Mouse (Mus musculus): ENCODE measurements around the gene Pde1b. TPM values are rescaled to one million over a fixed set of nuclear protein-coding genes. Genes with fewer than 3 reads are reported as not detected.

Gene Pde1b
- 1 to 10 TPM in 1 of 2 experiments, under 1 TPM in 1; 0.94 to 1.2 TPM for total RNA-seq (2021)
- long read RNA-seq, experiment 1: 0 reads
- long read RNA-seq, experiment 2: 0 reads

DNA sequence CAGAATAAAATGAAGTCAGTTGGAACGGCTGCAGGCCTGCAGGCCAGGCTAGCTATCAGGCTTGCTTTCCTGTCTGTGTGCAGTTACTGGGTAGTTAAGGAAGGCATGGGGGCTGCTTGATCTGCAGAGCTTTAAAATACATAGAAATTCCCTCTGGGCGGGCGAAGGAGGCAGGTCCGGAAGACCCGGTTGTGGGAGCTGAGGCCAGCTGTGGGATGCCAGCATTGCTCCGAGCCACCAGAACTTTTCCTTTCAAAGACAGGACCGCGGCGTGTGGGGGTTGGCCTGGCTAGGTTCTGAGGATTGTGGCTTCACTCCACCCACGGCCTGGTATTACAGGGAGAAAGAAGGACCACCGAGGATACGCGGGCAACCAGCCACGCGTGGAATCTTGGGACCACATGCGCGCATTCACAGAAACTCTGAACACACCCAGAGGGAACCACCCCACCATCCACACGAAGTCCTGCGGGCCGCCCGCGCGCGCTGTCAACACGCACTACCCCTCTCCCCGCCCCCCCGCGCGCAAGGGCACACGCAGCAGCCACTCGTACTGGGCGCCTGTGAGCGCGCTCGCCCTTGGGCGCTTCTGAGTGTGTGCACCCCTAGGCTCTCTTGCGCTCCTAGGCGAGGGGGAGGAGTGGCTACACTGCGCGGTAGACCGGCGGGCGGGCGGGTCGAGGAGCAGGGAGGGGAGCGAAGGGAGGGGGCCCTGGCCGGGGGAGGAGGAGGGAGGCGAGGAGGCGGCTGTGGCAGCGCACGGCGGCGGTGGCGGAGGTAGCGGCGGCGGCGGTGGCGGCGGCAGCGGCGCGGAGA lies at the start of gene Pde1b:
TSS of gene Pde1b (plus strand) at position 600 of the 816 bp plus-strand sequence.
- intact Hi-C loops (cut with DNase I; ENCODE audit: low total_unique reads): no loop called here
- DNase-seq: peak; percentile 64

DNA sequence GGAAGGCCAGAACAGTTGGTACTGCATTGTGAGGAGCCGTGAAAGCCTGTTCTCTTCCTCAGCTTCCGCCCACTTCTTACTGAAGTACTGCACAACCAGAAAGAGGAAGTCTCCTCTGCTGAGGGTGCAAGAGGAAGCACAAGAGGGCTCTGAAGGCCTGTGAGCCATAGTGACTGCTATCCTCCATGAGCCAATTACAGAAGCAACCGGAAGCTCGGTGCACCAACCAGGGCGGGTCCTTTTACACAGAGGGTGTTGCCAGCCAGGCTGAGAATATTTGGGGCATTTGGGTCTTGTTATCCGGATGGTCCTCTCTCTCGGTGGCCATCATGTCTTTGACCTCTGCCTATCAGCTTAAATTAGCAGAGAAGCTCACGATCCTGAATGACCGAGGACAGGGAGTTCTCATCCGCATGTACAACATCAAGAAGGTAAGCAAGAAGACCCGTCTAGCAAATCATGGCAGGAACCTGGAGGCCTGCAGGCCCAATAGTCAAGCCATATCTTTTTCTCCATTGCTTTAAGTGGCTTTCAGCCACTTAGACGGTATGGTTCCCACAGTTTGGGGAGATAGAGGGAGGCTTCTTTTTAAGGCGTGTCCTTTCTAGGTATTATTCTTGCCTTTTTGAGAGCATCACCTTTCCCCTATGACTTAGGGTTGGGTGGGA lies 49.1 kb upstream of the Pde1b start, which contains the start of gene Nckap1l:
TSS of gene Nckap1l (plus strand) at position 244 of the 668 bp plus-strand sequence.
- intact Hi-C loops (cut with DNase I; ENCODE audit: low total_unique reads): no loop called here
- peak; percentile 19 for DNase-seq

DNA sequence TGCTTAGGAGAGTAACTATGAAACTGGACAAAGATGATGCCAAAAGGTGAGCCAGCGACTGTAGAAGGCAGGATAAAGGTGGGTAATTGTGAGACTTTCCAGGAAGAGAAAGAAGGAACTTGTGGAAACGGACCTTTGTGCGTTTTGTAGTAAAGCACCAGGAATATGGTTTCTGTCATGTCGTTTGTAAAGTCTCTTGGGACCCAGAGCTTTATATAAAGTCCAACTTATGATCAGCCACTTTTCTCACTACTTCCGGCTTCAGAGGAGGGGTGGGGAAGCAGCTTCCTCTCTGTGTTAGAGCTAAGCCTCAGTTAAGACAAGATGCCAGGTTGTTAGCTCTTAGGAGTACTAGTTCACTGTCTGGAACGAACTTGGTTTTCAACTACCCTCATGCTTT lies 48.4 kb upstream of the Pde1b start:
- DNase-seq: no peak
- intact Hi-C loops (cut with DNase I; ENCODE audit: low total_unique reads): no loop called here

DNA sequence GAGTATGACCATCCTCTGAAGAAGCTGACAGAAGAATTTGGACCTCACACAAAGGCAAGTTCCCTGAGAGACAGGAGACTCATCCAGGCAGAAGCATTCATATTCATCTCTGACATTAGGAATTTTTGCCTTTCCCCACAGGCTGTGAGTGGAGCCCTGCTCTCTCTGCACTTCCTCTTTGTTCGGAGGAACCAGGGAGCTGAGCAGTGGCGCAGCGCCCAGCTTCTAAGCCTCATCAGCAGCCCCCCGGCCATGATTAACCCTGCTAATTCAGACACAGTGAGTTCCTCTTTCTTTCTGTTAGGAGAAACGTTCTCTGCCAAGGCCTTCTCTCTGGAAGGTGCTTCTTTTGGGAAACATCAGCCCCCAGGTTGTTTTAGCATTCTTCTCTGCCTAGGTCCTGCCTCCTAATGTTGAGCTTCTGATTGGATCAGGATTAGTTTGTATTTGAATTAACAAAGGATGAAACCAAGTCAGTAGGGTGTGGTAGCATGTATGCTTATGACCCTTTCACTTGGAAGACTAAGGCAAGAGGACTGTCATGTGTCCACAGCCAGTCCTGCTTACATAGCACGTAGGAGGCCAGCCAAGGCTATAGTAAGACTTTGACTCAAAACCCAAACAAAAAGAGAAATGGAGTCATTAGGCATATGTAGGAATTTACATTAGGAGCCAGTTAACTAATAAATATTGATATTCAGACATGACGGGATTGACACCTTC lies 40.1 kb upstream of the Pde1b start:
- peak; percentile 17 for DNase-seq
- intact Hi-C loops (cut with DNase I; ENCODE audit: low total_unique reads): no loop called here

DNA sequence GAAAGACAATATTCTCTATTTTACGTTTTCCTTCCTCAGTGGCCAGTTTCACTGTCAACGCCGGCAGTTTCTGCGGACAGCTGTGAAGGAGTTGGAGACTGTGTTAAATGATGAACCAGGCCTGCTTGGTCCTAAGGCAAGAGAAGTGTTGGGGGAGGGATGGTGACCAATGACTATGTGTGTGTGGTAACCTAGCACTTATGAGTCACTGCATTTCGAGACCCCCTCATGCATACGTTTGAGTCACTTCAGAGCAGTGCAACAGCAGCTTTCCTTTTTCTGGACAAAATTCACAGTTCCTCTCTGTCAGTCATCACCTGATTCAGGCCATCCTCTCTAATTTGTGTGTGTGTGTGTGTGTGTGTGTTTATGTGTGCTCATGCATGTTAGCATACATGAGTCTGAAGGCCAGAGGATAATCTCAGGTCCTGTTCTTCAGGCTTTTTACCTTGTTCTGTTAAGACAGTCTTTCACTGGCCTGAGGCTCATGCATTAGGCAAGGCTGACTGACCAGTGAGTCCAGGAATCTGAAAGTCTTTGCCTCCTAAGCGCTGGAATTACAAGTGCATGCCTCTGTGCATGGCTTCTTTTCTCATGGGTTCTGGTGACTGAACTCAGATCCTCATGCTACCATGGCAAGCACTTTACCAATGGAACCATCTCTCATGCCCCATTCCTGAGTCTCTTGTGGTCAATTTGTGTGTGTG lies 31.2 kb upstream of the Pde1b start:
- intact Hi-C loops (cut with DNase I; ENCODE audit: low total_unique reads): no loop called here
- no peak for DNase-seq

DNA sequence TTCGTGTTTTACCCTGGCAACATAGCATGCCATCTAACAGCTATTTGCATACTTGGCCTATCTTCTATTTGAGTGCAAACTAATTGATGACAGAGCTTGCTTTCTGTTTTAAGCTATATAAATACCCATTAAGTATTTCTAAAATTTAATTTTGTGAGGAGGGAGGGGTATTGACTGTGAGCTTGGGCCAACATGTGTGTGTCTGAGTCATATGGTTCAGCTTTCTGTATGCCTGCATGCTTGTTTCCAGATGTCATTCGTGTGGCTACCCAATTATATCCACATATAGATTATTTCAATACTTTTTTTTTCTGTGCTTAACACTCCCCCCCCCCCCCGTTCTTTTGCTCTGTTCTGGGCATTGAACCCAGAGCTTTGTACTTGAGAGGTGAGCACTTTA lies 30.6 kb upstream of the Pde1b start:
- intact Hi-C loops (cut with DNase I; ENCODE audit: low total_unique reads): no loop called here
- DNase-seq: no peak

DNA sequence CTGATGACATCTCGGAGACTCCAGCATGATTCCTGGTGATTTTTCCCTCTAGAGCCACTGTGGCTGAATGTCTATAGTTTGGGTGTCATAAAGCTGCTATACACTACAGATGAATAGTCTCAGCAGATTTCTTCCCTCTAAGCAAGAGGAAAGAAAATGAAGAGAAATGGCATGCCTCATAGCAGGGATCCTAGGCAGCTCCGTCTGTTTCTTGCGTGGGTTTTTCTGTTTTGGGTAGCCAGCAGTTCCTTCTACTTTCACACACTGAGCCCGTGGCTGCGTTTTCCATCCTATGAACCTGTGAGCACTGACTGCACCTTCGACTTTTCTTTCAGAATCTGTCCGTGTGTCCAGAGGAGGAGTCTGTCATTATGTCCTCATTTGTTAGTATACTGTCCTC lies 29.7 kb upstream of the Pde1b start:
- no peak for DNase-seq
- intact Hi-C loops (cut with DNase I; ENCODE audit: low total_unique reads): no loop called here

DNA sequence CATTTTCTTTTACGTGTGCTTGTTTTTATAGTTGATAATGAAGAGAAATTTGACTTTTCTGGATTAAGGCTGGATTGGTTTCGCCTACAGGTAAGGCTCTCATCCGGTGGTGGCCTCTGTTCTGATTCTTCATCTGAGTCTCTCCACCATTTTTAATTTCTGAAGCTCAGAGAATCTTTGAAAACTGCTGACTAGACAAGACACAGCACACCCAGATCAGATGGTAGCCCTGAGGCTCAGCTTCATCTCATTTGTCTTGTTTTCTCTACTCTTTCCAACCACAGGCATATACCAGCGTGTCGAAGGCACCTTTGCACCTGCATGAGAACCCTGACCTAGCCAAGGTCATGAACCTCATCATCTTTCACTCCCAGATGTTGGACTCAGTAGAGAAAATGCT lies 29.1 kb upstream of the Pde1b start:
- intact Hi-C loops (cut with DNase I; ENCODE audit: low total_unique reads): no loop called here
- no peak for DNase-seq

DNA sequence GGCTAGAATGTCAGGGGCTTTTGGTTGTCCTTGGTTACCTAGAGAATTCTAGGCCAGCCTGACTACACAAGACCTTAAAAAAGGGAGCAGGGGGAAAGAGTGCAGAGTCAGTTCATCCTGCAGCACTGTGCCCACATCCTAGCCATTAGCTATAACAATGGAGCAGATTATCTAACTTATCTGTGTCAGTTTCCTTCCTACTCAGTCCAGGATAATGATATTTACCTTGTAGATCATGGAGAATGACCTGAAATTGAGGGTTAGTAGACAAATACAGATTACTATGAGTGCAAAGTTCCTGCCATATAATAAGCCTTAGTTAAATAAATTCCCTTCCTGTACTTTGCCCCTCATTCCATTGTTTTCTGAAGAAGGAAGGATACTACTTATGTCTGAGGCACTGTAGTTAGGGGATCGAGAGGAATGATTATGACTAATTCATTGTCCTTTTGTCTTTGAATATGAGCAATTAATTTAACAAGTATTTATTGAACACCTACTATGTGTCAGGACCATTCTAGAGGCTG lies 23.7 kb upstream of the Pde1b start:
- DNase-seq: no peak
- intact Hi-C loops (cut with DNase I; ENCODE audit: low total_unique reads): no loop called here

DNA sequence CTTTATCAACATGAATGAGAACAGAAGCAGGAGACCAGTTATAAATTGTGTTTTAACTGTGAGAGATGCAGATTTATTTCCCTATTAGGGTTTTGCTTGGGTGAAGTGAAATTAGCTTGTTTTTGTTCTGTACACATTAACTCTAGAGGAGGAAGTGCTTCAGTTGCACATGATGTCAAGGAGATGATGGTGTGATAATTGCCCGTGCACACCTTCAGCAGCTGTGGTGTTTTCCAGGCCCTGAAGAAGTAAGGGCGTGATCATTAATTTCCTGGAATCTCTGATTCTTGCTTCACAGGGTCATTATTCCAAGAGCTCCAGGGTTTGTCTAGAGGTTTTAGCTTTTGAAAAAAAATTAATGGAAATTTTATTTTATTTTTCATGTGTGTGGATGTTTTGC lies 22.7 kb upstream of the Pde1b start:
- intact Hi-C loops (cut with DNase I; ENCODE audit: low total_unique reads): no loop called here
- DNase-seq: no peak

DNA sequence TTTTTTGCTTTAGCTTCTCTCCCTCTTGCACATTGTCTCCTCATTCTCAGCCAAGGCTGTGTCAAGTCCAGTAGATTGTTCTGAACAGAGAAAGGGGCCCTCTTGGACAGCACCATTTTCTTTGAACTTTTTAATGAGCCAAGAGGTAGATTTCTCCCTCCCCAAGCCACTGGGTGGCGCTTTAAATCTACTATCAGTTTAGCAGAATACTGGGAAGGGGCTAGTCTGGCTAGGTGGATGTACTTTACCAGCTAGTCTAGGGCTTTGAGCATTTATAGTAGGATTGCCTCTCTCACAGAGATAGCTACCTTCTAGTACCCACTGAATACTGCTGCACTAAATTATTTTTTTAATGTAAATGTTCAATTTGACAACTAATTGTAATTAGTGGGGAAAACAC lies 20.3 kb upstream of the Pde1b start:
- DNase-seq: no peak
- intact Hi-C loops (cut with DNase I; ENCODE audit: low total_unique reads): no loop called here

DNA sequence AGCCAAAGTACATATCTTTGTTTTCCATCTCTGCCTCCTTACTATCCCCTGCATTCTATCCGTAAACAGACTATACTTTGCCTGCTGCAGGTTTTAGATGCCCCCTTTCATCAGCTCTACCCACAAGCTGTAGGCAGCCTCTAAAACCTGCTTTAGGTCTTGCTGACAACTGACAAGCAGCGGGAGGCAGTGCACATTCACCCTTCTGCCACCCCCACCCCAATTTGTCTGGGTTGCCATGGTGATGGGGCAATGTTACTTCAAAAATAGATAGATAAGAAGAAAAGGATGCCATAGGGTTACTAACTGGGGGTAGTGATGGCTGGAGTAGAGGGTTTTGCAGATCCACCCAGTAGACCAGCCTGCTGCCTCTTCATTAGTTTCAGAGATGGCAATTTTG lies 18.3 kb upstream of the Pde1b start:
- intact Hi-C loops (cut with DNase I; ENCODE audit: low total_unique reads): no loop called here
- no peak for DNase-seq

DNA sequence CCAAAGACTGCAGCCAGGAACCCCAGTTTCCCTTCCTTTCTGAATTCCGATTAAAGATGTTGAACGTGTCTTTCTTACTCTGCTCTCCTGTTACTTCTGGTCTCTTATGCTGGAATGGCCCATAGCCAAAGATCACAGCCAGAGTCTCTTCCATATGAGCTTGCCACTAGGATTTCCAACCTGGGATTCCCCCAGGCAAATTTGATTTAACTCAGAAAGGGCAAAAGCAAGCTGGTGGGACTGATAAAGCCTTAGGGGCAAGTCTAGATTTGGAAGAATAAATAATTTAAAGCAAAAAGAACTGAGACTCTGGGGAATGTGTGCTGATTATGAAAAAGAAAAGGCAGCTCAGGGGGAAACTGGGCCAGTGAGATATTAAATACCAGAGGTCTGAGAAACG lies 17.7 kb upstream of the Pde1b start:
- intact Hi-C loops (cut with DNase I; ENCODE audit: low total_unique reads): no loop called here

DNA sequence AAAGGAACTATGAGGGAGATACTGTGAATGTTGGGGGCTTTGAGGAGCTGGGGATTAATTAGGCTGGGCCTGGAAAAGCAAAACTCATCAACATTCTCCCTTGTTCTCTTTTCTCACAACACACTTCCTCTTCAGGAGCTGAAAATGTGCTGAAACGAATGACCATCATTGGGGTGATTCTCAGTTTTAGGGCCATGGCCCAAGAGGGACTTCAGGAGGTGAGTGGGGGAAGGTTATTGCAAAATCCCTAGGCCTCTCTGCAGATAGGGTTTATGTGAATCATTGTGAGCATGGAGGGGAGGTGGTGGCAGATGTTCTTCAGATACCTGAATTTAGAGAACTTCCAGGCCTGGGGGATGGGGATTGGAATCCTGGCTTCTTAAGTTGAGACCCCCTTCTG lies 16.2 kb upstream of the Pde1b start:
- intact Hi-C loops (cut with DNase I; ENCODE audit: low total_unique reads): no loop called here
- no peak for DNase-seq

More for the DNA sequence above, 17.7 kb upstream of the Pde1b start:
- DNase-seq: no peak

DNA sequence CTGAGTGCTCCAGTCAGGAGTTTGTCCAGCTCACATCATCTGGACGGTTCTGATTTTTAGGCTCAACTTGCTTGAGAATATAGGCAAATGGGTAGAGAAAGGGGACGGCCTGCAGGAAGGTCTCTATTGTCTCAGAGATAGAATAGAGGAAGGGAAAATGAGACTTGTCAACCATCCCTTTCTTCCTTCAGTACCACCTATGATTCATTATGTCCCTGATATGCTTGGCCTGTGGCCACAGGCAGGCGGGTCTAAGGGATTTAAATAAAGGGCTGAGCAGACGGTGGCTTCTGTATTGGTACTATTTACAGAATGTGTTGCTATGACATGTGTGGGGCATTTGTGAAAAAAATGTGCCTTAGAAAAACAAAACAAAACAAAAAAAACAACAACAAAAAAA lies 14.5 kb upstream of the Pde1b start:
- DNase-seq: no peak
- intact Hi-C loops (cut with DNase I; ENCODE audit: low total_unique reads): no loop called here

DNA sequence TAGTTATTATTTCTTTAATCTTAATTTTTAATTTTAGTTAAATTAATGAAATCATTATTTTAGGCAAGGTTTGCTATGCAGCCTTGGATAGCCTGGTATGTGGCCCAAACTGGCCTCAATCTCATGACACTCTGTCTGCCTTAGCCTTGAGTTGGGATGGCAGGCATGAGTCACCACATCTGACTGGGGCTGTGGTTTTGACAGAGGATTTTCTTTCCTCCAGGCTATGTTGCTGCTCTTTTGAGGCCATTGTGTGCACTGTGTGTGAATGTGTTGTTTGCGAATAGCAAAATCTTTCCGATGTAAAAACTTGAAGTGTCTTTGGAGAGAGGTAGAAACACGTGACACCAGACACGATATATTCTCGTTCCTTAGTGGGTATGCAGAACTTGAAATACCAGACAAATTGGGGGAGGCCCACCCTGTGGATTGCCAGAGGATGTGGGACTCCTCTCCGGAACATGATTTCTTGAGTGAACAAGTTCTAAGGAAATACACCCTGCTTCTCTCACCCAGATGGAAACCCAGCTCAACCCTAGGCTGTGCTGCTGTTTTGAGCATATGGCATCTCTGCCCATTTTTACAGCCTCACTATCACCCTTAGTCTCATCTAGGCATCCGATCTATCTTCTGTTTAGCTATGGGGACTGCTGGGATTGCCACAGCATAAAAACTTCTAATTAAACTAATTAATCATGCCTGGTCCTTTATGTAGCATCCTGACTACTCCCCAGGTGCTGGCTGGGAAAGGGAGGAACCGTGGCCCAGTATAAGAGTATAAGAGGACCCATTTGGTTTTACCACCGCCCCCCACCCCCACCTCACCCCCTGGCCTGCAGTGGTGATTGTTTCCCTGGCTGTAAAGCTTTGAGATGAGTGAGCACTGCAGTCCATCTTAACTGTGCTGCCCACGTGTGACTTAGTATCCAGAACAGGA lies 6.4 kb upstream of the Pde1b start:
- DNase-seq: no peak
- intact Hi-C loops (cut with DNase I; ENCODE audit: low total_unique reads): no loop called here

DNA sequence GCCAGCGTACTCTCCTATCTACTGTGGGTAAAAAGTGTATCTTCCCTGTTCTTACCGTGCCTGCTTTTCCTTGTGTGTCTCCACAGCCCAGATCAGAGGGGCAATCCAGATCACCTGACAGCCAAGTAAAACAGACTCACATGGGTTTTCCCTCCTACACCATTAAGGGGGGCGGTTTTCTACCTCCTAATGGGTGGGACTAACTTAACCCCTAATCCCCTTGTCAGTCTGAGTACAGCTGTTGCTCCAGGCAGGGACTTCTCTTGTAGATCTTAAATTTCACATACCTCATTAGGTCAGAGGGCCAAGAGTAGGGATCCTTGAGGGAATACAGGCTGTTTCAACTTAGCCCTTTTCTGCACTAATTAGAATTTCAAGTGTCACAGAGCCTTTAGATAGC lies 4.7 kb upstream of the Pde1b start:
- DNase-seq: no peak
- intact Hi-C loops (cut with DNase I; ENCODE audit: low total_unique reads): no loop called here

DNA sequence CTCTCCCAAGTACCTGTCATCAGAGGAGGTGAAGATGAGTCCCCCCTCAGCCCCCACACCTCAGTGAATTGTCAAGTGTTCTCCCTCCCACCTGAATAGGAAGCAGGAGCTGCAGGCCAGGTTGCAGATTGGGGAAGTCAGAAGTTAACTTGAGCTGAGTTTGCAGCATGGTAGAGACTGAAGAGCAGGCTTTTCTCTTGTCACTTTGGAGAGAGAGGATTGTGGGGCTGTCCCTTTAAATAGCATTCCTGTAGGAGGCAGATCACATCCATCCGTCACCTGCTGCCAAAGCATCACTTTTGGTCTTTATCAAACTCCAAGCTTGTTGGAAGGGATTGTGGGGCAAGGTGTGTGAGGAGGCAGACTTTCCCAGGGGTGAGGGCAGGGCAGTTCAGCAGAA lies 2.1 kb upstream of the Pde1b start:
- intact Hi-C loops (cut with DNase I; ENCODE audit: low total_unique reads): no loop called here
- DNase-seq: no peak

DNA sequence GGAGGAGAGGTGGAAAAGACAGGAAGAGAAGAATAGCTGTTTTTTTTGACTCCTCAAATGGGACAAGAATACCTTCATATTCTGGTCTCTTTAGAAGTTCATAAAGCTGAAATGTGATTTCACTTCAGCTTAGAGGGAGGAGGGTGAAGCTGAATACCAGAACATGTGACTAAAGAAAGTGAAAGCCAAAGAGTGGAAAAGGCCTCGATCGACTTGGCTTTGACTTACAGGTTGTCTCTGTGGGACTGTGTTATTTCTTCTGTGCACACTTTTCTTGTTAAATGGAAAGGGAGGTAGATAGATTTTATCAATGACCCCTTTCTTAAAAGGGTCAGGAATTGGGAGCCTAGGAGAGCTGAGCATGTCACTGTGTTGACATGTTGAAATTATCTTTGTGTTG lies 1.6 kb upstream of the Pde1b start:
- no peak for DNase-seq
- intact Hi-C loops (cut with DNase I; ENCODE audit: low total_unique reads): no loop called here
